Mouse (Mus musculus) cerebellum, postnatal 36 days (tissue): Measurements from ENCODE around the gene Spag8.

Source experiments
- DNase-seq, 2 experiments: peaks; one replicate each; pipeline ENCODE4 v3.0.0; 2021 to 2022; ENCODE audit warnings: mixed read lengths in 2 of 2

Gene Spag8

DNA sequence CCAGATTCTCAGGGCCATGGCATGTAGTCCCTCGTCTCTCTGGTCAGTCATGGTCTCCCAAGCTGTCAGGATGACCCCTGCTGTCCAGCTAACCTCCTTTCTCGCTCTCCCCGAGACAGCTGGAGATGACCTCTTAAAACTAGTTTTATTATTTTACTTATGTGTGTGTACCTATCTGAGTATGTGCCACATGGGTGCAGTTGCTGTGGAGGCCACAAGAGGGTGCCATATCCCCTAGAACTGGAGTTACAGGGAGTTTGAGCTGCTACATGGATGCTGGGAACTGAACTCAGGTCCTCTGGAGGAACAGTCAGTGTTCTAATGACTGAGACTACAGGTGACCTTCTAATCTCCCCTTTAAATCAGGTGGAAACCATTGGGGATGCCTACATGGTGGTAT, 3.6 kb downstream of the Spag8 start:
- DNase-seq = no peak

DNA sequence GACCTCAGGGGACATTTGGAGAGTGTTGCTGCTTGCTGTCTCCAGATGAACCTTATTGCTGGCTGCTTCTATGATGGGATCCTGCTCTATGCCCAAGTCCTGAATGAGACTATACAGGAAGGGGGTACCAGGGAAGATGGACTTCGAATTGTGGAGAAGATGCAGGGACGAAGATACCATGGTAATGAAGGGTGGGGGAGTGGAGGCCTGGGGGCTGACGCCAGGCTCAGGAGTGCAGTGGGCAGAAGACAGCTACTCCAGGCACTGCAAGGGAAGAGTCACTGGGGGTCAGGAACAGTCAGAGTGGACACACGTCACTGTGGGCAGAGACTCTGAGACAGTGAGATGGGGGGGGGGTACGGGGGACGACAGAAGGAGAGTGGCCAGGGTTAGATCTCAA, 12.9 kb downstream of the Spag8 start:
- DNase-seq = no peak

- DNase-seq = no peak
Measured at GRCm38 (mm10) chr4:43640076-43640475, 13.3 kb downstream of the Spag8 start.

GRCm38 (mm10) chr4:43636751-43637150, 16.6 kb downstream of the Spag8 start:
- DNase-seq = no peak

- DNase-seq = no peak
Measured at GRCm38 (mm10) chr4:43634621-43635374, 18.6 kb downstream of the Spag8 start.

GRCm38 (mm10) chr4:43633736-43634135, 19.7 kb downstream of the Spag8 start:
- DNase-seq = no peak

GRCm38 (mm10) chr4:43633296-43633695, 20.1 kb downstream of the Spag8 start:
- no peak for DNase-seq

GRCm38 (mm10) chr4:43631956-43632920, 21.2 kb downstream of the Spag8 start:
- peak; percentile 57 to 58 for DNase-seq

DNA sequence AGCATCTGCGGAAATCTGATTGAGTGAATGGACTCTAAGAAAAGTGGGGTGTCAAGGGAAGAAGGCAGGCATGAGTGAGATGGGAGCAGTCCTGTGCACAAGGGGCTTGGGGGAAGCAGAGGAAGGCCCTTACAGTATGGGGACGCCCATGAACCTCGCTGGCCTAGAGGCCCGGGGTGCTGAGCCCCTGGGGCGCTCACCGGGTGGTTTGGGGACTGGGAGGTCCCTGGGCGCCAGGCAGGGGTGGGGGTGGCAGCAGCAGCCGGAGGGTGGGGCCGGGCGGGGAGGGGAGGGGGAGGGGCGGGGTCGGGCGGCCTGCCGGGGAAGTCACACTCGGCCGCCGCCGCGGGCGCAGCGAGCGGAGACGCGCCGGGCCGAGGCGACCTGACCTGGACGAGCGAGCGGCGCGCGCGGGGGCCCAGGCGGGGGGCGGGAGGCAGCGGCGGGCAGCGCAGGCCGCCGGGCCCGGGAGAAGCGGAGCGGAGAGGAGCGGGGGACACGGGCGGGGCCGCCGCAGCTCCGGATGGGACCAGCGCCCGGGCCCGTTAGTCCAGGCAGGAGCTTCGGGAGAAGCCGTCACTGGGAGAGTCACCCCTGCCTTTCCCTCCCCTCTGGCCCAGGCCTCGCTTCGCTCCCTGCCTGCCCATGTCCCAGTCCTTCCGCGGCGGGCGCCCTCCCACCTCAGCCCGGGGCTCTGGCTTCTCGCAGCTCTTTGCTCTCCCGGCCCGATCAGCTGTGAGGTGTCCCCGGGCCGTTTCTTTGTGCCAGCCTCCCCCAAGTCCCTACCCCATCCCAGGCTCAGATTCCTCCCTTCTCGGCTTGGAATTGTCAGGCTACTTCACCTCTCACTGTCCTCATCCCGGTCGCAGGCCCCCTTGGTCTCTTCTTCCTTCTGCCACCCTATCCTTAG, 22.1 kb downstream of the Spag8 start, which contains the start of gene Npr2:
Gene Npr2, plus strand, starts transcription at position 890 of the 910 bp plus-strand sequence.
- DNase-seq = peak; percentile 65 to 68

DNA sequence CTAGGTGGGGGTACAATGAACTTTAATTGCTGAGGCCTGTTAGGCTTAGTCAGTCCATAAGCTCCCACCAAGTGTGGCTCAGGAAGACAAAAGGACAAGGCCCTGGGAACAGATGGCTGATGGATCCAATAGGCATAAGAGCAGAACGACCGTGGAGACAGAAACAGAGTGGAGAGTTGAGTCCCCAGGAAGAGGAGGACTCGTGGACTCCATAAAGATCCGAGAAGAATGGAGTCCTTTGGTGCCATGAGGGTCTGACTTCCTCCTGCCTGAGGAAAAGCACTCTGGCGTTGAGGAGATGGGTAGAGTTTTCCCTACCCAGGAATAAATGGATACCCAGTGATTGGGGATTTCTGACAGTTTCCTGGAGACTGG, 22.7 kb downstream of the Spag8 start:
- DNase-seq = no peak

DNA sequence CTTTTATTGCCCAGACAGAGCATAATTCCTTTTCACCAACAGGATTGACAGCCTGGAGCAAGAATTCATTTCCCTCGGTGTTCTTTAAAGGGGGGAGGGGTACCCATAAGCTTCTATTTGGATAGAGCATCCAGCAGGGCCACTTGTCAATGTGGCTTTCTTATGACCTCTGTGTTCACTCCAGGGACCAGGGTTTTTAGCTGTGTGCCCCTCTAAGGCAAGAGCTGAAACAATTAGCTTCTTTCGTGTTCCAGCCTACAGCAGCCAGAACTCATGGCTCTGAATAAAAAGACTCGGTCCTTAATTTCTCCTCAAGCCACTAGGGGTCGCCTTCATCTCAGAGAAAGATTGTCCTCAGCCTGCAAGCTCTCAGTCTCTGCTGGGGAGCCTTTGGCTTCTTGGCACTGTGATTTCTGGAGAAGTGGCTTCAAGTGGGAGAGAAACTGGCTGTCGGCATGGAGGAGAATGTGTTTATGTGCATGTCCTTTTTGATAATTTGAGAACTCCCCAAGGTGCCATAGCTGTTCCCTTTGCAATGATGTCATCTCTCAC, 23.3 kb downstream of the Spag8 start:
- peak; percentile 81 to 92 for DNase-seq

- peak; percentile 38 to 47 for DNase-seq
Measured at GRCm38 (mm10) chr4:43629106-43629817, 24.1 kb downstream of the Spag8 start.

DNA sequence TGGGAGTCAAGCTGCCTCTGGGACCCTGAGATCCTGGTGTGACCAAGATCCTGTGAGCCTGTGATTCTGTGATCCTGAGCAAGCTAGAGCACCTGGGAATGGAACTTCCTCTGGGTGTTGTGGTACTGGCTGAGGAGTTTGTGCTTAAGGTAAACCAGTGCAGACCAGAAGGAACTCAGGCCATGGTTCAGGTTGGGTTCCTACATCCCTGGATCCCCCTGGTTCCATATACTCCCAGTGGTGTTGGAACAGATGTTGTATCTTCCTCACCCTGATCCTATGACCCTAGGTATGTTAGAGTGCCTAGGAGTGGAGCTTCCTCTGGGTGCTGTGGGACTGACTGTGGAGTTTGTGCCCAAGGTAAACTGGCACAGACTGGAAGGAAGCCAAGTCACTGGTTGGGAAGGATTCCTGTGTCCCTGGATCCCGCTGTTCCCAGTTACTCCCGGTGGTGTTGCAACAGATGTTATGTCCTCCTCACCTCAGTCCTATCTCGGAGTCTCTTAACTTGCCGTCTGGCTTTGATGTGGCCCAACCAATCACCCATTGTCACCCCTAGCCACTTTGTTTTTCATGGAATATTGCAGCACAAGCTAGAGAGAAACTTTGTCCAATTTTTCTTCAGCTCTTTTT, 33.1 kb downstream of the Spag8 start:
- no peak for DNase-seq

GRCm38 (mm10) chr4:43613060-43613730, 40.2 kb downstream of the Spag8 start:
- DNase-seq = no peak

GRCm38 (mm10) chr4:43612534-43612933, 40.9 kb downstream of the Spag8 start:
- no peak for DNase-seq

- DNase-seq = no peak
Measured at GRCm38 (mm10) chr4:43604751-43605685, 48.4 kb downstream of the Spag8 start.

DNA sequence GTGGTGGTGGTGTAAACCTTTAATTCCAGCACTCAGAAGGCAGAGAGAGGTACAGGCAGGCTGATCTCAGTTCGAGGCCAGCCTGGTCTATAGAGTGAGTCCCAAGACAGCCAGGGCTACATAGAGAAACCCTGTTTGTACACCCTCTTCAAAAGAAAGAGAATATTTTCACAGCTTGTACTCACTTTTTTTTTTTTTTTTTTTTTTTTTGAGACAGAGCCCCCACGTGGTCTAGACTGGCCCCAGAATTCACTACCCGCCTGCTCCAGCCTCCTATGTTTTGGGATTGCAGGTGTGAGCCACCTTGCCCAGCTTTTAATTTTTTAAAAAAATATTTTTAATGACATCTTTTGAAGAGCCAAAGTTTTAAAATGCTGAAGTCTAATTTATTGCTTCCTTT, 49.3 kb downstream of the Spag8 start:
- DNase-seq = no peak
